Mouse (Mus musculus): ENCODE data around the gene Vbp1. TPM values are rescaled to one million over a fixed set of nuclear protein-coding genes. Genes with fewer than 3 reads are reported as not detected.

Vbp1 gene
- 135 TPM for polyA plus RNA-seq (2017; shearing (Covaris generic))

DNA sequence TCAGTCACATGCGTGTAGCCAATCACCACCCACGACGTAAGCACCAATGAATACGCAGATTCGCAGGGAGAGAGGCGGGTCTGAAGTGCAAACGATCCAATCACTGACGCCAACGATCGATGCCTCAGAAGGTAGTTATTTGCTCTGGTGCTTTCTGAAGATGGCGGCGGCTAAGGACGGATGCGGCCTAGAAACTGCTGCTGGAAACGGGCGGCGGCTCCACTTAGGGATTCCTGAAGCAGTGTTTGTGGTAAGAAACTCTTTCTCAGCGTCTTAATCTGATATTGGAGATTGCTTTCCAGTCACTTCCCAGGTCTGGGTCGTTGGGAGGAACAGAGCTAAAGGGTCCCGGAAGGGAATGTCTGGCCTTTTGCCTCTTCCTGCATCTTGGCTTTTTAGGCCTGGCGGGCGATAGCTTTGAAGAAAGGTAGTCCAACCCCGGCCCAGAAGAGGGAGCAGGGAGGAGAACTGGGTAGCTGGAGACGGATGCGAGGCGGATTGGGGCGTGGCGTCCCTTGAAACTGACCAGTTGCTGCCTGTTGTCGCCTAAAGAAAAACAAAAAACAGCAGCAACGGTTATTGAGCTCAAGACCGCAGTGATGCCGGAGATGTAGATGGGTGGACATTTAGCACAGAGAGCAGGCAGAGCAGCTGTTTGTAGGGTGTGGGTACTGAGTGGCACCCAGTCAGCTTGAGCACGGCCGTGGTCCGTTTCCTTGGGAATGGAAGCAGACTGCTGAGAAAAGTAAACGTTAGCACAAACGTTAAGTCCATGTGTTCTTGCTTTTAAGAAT is at the start of gene Vbp1:
Gene Vbp1, plus strand, starts transcription at position 121 of the 794 bp plus-strand sequence.

DNA sequence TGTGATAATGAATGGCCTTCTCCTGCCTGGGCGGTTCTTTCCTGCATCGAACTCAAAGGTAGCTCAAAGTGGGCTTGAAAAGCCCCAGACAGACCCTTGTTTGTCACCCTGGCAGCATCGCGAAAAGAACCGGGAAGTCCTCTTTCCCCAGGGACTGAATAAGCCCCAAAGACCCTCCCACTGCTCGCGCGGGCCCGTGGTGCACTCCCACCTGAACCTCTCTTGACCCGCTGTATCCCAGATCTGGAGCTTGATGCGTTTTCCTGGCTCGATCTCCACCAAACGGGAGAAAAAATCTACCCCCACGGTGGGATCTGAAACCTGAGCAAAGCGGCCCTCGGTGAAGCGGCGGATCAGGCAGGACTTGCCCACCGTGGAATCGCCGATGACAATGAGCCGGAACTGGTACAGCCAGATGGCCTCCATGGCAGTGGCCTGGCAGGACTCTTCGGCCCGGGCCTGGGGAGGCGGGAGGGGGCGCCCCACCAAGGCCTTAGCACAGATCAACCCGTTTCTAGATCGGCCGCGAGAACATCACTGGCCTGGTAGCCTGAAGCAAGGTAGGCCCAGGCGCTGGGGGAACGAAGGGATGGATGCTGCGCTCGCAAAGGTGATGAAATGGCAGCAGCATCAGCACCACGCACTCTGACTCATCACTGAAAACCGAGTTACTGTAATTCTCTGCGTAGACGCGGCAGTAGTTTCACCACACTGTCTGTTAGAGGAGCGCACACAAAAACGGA is 63.7 kb downstream of the Vbp1 start, which contains the start of gene Rab39b:
Gene Rab39b, minus strand, starts transcription at position 650 of the 743 bp plus-strand sequence.

Other genes with a start within 250 kb of the Vbp1 start
- gene Fundc2, start 131.9 kb upstream of the Vbp1 start, polyA plus RNA-seq (2017; shearing (Covaris generic)): 75.7 TPM
- 0.79 TPM for gene F8, start 131.7 kb upstream of the Vbp1 start, polyA plus RNA-seq (2017; shearing (Covaris generic))
- 29.2 TPM for gene Cmc4, start 97.7 kb upstream of the Vbp1 start, polyA plus RNA-seq (2017; shearing (Covaris generic))
- gene Mtcp1, start 97.7 kb upstream of the Vbp1 start, polyA plus RNA-seq (2017; shearing (Covaris generic)): 13.3 TPM
- gene Brcc3, start 97.7 kb upstream of the Vbp1 start, polyA plus RNA-seq (2017; shearing (Covaris generic)): 75.3 TPM
- 2.7 TPM for gene Rab39b, start 63.9 kb downstream of the Vbp1 start, polyA plus RNA-seq (2017; shearing (Covaris generic))

All from CD4-positive, CD25-positive, alpha-beta regulatory T cell, adult 9 weeks (primary cell).